Mouse (Mus musculus) yolk sac, embryonic 10.5 days (tissue): ENCODE data around the gene Sh3gl2.

Source experiments
- DNase-seq: peaks from one replicate; pipeline ENCODE4 v3.0.0-alpha.2; 2017; ENCODE audit warnings: low spot score

The Sh3gl2 gene

DNA sequence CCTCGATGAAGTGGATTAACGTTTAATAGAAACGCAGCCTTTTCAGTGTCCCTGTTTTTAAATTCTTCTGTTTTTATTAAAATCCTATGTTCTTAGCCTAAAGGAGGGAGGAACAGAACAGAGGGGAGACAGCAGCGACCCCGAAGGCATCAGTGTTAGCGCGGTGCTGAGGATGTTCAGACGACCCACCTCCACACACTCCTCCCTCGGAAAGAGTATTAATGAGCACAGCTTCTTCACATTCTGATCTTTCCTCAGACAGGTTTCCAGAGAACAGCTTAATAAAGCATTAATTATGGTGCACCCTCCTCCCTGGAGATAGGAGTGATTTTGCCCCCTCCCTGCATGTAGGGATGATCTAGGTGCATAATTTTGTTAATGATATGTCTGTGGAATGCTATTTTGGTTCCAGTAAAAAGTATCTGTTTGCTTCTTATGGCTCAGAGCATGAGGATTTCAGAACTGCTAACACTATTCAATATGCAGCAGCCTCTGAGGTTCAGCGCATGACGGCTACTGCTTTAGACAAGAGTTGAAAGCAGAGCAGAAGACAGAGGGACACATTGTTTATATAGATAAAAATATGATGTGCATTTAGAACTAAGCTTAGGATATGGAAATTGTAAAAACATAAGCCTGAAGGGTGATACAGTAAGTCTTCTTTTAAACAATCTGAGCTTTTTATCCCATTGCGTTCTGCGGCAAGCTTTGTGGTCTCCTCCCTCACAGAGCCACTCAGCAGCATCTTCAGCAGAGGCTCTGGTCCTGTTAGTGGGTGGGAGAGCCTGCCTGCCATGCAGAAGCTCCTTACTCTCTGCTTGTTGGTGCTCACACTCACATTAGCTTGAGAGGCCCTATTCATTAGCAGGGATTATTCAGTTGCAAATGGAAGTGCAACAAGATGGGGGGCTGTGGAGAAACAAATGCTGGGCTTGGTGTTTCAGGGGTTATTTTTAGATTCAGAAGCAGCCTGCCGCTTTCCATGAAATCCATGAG is 27.8 kb downstream of the Sh3gl2 start:
- DNase-seq: no peak

DNA sequence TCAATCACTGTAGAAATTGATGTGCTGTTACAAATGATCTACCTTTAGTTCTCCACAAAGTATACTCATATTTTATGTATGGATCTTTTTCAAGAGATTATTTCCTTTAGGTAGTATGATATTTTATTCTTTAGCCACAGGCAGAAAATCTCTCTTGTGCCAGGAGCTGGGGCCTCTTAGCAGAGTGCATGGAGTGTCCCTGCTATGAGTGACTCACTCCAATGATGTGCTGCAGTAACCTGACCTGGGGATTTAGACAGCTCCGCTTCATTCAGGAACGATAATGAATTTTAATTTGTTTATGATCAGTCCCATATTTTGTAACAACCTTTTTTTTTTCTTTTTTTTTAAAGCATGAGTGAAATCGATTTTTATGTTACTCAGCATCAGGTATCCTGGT is 36.7 kb downstream of the Sh3gl2 start:
- DNase-seq: no peak

DNA sequence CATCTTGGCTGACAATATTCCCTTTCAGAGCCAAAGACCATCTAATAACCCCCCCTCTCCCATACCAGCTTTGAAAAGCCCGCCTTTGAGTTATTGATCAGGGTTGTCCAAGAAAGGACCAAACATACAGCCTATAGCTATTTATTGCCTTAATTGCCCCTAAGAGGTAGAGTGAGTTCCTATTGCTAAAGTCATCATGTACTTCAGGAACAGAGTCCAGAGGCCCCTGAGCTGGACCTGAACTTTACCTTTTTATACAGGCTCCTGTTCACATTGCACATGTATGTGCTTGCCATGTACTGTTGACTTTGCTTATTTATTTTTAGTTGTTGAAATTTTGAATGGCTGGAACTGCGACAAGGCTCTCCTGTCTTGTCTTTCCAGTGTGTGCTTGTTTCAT is 37.6 kb downstream of the Sh3gl2 start:
- no peak for DNase-seq

DNA sequence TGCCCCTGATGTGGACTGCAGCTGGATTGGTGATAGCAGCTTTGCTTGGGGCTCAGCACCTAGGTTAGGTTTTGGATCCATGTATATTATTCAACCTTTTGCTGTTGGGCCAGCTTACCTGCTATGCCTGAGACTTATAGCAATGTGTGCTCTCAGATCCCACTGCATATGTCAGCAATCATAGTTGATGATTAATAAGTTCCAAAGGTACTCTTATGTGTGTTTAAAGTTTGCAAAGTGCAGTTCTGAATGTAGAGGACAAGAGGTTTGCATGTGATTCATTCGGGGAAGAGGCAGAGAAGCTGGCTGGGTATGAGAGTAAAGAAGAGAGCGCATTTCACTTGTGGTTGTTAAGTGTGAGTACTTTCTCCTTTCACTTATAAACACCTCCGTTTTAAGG is 43.7 kb downstream of the Sh3gl2 start:
- DNase-seq: no peak

DNA sequence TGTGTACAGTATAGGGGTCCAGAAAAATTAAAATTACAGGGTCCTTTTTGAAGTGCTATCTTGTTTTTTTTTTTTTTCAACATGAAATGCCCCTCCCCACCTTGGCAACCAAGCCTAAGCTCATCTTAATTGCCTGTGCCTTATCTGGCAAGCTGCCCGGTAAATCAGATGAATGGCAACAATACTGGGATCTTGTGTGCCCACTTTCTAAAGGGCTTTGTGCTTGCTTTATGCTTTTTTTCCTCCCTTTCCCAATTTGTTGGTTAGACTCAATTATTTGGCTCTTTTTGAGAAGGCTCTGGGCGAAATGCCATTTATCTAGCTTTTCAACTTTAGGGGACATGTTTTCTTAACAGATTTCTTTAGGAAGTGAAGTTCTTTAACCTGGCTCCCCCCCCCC is 45.3 kb downstream of the Sh3gl2 start:
- no peak for DNase-seq

DNA sequence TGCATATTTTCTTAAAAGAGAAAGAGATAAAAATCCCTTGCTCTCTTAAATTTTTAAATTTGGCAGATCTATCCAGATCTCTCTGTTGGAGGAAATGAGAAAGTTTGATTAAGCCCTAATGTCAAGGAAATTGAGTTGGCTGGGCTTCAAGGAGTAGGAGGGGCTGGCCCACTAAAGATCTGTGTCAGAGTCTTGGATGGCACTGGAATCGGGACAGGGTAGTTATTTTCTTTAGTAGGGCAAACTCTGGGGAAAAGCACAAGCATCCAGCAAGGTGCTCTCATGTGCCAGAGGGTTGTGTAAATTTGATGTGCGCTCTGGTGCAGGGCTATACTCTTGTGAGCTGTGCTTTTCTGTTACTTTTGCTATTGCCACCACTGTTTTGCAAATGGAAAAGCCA is 45.9 kb downstream of the Sh3gl2 start:
- DNase-seq: no peak

DNA sequence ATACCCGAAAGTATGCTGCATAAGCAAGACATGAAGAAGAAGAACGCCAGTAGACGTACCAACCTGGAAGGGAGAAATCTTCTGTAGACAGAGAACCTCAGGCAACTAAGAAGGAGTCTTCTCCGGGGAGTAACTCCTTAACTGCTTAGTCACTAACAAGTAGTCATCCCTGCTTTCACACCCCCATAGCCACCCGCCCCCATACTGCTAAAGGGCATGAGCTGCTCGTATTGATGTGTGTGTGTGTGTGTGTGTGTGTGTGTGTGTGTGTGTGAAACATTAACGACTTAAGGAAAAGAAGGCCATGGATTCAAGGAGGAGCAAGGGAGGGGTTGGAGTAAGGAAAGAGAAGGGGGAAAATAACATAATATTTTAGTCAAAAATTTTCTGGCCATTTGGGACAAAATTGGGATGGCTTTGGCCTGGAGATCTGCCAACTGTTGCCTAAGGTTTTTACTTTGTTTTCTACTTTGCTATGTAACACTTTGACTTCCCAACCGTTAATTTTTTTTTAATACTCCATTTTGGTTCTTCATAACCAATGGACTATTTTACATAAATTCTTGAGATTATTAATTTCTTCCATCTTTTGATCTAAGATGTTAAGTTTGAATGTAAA is 51.0 kb downstream of the Sh3gl2 start:
- DNase-seq: no peak

DNA sequence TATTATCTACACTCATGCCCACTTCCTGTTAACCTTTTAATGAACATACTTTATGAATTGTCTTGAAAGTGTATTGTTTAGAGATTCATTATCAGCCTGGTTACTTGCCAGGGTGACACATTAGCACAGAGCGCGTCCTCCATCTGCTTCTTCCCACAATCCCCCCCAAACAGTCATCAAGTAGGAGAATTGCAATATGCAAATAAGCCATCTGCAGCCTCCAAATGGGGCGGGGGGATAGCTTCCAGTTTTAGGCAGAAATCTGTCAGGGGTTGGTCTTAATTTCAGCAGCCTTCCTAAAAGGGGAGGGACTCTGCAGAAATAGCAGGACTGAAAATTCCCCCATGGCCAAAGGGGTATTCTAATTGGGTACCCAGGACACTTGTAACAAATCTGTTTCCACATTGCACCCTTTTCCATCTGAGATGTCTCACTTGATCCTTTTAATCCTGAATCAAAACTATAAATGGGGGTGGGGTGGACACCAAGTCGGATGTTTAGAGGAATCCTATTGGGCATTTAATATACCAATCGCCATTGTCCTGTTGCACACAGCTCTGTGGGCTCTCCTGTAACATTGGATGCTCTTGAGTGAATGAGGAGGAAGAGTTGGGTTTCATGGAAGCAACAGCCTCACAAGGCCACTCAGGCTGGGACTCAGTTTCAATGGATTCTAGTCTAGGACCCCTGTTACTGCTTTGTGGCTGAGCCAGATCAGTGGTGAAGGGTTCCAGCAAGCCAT is 51.7 kb downstream of the Sh3gl2 start:
- DNase-seq: no peak

DNA sequence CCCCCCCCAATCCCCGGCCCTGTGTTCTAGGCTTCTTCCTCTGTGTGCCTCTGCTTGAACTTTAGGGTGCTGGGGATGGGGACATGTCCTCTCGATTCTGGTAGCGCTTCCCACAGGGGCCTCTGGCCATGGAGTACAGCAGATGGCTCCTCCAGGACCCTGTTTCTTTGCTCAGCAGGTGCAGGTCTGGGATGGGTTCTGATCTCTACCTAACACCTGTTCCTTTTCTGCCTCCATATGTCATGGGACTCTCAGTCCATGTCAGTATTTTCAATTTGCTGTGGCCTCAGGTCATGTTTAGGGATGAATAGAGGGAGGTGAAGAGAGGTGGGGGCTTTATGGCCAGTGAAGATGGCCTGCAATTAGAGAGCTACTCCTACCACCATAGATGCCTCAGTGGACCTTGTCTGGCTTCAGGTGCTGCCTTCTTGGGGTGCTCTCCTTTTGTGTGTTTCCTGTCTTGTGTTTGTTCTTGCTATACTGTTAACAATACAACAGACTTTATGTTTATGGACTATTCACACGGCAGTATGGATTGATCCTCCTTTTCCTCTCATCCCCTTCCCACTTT is 52.9 kb downstream of the Sh3gl2 start:
- no peak for DNase-seq

DNA sequence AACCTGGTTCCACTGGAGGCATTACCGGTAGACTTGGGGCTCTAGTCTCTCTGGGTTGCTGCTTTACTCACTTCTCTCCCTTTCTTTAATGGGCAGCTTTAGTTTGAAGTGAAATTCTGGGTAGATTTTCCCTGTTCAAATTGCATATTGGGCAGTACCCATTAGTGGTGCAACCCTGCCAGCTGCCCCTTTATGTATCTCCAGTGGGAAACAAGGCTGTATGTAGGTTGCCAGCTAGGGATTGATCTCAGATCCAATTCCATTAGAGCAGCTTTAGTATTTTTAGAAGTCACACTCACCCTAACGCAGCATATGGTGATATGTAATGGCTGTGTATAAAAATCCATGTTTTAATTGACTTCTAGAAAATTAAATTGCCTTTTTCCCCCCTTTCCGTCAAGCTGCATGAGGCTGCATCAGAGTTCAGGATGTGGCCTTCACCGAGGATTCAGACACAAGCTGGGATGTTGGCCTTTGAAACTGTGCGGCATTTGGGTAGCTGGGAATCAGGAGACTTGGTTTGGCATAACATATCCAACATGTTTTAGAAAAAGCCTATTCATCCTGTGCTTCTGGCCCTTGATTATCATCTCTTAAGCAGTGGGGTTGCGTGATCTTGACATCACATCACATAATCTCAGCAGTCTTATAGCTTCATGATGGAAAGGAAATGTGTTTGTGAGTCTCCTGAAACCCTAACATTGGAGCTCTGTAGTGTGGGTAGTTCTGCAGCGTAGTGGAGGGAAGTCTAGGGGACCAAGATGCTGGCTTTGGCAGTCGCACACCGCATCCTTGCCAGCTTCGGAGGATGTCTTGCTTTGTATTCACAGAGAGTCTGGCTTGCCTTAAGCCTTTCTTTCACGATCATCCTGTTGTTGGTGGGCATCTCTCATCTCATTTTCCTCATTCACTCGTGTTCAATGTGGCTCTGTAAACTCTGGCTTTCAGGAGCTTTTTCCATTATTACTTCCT is 56.0 kb downstream of the Sh3gl2 start:
- DNase-seq: no peak

DNA sequence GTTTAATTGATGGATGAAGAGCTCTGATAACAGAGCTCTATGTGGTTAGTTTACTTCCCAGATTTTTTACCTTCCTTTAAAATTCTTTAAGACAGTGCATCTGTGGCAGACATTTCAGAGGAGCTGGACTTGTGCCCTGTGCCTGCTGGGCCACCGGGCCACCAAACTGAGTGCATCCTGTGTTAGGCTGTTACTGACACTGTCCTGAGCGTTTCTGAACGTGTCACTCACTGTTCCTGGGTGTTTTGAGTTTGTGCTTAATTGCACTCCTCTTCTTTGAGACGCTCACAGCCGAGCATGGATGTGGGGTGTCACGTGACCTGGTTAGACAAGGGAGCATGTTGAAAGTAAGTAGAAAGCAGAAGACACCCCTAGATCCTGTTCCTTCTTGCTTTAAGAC is 57.2 kb downstream of the Sh3gl2 start:
- no peak for DNase-seq

DNA sequence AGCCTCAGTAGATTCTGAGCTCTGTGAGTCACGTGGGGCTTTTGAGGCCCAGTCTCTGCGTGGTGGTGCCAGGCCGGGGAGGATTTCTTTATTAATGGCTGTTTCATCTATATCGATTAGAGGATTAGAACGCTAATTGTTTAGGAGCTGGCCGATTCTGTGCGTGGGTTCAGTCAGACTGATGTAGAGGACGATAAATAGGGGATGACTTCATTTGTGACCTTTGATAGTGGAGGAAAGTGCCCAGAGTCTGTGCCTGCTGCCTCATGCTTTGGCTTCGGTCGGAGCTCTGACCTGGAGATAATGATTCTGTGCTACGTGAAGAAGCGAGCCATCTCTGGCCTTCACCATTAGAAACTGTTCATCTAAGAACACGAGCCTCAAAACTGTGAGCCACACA is 57.7 kb downstream of the Sh3gl2 start:
- no peak for DNase-seq

DNA sequence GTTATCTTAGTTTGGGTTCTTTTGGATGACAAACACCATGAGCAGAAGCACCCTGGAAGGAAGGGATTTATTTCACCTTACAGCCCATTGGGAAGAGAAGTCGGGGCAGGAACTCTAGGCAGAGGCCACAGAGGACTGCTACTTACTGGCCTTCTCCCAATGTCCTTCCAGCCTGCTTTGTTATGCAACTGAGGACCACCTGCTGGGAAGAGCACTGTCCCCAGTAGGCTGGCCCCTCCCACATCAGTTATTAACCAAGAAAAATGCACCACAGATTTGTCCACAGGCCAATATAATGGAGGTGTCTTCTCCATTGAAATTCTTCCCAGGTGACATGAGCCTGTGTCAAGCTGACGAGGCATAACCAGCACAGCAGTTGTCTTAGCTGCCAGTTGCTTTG is 62.5 kb downstream of the Sh3gl2 start:
- DNase-seq: no peak

DNA sequence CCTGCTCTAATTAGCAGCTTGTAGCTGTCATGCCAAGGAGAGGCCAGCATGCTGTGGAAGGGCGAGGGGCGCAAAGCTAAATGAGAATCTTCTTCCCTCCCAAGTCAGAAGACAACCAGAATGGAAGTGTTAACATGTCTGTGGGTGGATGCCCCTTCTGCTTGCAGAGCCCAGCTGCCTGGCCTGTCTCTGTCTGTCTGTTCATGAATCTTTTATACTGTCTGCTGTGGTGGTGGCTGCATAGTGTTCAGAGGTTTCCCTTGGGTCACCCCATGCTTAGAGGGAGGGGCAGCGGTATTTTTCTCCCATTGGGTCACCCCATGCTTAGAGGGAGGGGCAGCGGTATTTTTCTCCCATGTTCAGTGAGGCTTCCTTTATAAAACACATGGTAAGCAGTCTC is 68.0 kb downstream of the Sh3gl2 start:
- no peak for DNase-seq

DNA sequence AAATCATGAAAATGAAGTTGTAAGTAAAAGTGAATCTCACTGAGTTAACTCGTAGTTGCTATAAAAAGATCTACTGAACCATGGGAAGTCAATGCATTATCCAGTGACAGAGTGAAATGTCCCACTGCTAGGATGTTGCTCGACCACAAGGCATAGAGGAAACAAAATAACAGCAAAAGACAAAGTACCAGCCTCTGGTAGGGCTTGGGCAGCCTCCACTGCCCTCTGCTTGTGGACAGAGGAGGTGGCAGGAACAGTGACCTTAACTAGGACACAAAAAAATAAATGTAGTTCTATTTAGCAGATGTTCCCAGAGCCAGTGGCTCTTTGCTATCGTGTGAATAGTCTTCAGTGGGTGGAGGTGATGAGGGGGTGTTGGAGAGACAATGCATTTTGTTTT is 68.5 kb downstream of the Sh3gl2 start:
- no peak for DNase-seq

DNA sequence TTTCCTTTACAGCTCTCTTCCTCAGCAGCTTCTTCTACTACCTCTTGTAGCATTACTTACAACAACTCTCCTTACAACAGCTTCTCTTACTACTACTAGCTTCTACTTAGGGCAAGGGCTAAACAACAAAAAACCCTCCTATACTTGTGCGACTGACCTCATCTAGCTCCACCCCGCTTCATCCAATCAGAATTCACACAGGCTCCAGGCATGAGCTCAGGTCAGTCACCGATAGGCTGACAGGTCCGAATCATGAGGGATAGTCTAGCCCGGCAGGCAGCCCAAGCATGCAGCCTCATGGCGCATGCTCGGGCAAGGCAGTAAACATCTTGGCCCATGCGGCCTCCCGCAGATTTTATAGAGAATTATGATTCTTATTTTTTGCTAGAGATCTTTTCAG is 78.2 kb downstream of the Sh3gl2 start:
- DNase-seq: no peak

DNA sequence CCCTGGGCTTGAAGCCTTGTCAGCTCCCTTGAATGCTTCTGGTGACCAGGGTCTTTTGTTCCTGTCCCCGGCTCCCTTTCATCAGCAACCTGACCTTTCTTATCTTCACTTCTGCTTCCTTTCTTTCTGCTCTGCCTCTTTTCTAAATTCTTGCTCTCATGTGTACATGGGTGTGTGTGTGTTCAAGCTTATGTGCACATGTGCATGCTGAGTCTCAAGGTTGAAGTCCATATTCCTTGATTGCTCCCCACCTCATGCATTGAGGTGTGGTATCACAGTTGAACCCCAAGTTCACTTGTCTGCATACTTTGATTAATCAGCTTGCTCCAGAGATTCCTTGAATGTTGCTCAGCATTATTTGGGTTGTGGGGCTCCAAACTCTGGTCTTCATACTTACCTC is 85.1 kb downstream of the Sh3gl2 start:
- DNase-seq: no peak

DNA sequence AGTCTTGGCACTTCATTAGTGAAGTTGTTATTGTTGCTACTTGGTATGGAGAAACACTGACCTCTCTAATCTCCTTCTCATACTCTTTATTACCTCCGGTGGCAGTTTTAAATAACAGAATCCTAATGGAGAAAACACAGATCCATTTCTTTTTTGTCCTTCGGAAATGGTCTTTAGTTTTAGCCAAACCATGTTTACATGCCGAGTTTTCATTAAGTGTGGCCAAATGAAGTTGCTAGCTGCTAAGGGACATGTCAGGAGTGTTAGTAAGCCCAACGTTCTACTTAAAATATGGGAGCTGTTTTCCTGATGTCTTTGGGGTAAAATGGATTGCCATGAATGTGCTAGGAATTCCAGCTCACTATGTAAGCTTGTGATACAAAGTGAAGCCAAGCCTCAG is 86.4 kb downstream of the Sh3gl2 start:
- DNase-seq: no peak

DNA sequence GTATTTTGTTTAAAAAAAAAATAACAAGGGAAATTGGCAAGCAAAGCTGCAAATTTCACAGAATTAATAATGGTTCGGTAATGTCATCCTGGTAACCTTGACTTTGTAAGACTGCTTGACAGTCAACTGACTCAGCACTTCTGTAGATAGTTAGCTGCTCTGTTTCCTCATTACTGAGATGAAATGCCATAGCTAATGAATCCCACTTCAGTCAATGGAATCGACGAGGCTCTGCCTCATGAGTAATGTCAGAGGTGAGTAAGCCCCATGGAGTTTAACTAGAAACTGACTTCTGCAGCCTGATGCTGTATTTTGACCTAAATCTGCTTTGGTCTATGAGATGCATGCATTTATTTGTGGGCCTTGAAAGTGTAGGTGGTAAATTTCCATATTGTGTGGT is 88.4 kb downstream of the Sh3gl2 start:
- DNase-seq: no peak

DNA sequence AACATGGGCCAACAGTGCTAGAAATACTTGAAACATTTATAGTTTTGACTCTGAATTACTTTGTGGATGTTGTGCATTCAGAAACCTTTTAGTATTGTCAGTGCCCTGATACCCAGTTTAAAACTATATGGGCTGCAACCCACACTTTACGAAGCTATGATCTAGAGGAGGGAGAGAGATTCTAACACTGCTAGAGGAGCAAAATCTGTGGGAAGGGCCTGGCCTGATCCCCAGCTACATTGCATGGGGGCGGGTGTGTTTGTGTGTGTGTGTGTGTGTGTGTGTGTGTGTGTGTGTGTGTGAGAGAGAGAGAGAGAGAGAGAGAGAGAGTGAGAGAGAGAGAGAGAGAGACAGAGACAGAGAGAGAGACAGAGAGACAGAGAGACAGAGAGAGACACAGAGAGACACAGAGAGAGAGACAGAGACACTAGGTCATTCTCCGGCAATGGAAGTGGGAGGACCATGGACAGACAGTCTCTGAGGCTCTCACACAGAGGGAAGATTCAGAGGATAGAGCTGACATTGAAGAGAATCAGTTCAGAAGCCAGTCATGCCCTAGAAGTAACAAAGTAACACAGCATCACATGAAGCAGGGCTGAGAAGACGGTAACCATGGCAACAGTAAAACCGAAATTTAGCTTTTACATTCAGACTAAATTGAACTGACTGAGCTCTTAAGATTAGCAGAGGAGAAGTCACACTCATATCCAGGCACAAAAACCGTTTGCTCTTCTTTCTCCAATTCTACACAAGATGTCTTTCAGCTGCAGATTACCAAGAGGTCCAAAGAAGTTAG is 95.9 kb downstream of the Sh3gl2 start:
- DNase-seq: no peak
